Mouse (Mus musculus) c-Kit-positive CD71-negative TER-119-negative erythroid progenitor cells, embryonic 14.5 days (primary cell): ENCODE results near the gene Dpp4.

Source experiments
- DNase-seq: peaks from one replicate; pipeline ENCODE4 v3.0.0-alpha.2; 2013; ENCODE audit warnings: low read depth

The Dpp4 gene

GRCm38 (mm10) chr2:62408701-62409201 is 3.3 kb downstream of the Dpp4 start:
- DNase-seq = no peak

- no peak for DNase-seq
Measured at GRCm38 (mm10) chr2:62408216-62408615, 3.8 kb downstream of the Dpp4 start.

GRCm38 (mm10) chr2:62403556-62404135 is 8.4 kb downstream of the Dpp4 start:
- DNase-seq = no peak

GRCm38 (mm10) chr2:62401011-62401410 is 11.0 kb downstream of the Dpp4 start:
- no peak for DNase-seq

GRCm38 (mm10) chr2:62399832-62400231 is 12.2 kb downstream of the Dpp4 start:
- DNase-seq = no peak

GRCm38 (mm10) chr2:62399361-62399760 is 12.7 kb downstream of the Dpp4 start:
- DNase-seq = no peak

GRCm38 (mm10) chr2:62398115-62398875 is 13.7 kb downstream of the Dpp4 start:
- DNase-seq = no peak

GRCm38 (mm10) chr2:62397661-62398060 is 14.4 kb downstream of the Dpp4 start:
- no peak for DNase-seq

GRCm38 (mm10) chr2:62396799-62397198 is 15.2 kb downstream of the Dpp4 start:
- DNase-seq = no peak

- no peak for DNase-seq
Measured at GRCm38 (mm10) chr2:62394800-62395199, 17.2 kb downstream of the Dpp4 start.

- DNase-seq = no peak
Measured at GRCm38 (mm10) chr2:62392098-62392497, 19.9 kb downstream of the Dpp4 start.

GRCm38 (mm10) chr2:62390961-62391461 is 21.0 kb downstream of the Dpp4 start:
- DNase-seq = peak; percentile 47

- DNase-seq = no peak
Measured at GRCm38 (mm10) chr2:62390305-62390704, 21.7 kb downstream of the Dpp4 start.

- DNase-seq = no peak
Measured at GRCm38 (mm10) chr2:62388841-62389240, 23.2 kb downstream of the Dpp4 start.

GRCm38 (mm10) chr2:62383196-62383595 is 28.8 kb downstream of the Dpp4 start:
- DNase-seq = no peak

GRCm38 (mm10) chr2:62382440-62382839 is 29.6 kb downstream of the Dpp4 start:
- no peak for DNase-seq

GRCm38 (mm10) chr2:62381756-62382155 is 30.3 kb downstream of the Dpp4 start:
- DNase-seq = no peak

GRCm38 (mm10) chr2:62373692-62374091 is 38.3 kb downstream of the Dpp4 start:
- DNase-seq = no peak

GRCm38 (mm10) chr2:62370048-62370447 is 42.0 kb downstream of the Dpp4 start:
- no peak for DNase-seq

- DNase-seq = no peak
Measured at GRCm38 (mm10) chr2:62368349-62369053, 43.5 kb downstream of the Dpp4 start.

- no peak for DNase-seq
Measured at GRCm38 (mm10) chr2:62363606-62364005, 48.4 kb downstream of the Dpp4 start.

- DNase-seq = no peak
Measured at GRCm38 (mm10) chr2:62362211-62362610, 49.8 kb downstream of the Dpp4 start.

GRCm38 (mm10) chr2:62361514-62361913 is 50.5 kb downstream of the Dpp4 start:
- DNase-seq = no peak
